Mouse (Mus musculus) forebrain, embryonic 12.5 days (tissue): ENCODE data around the gene Ncan. TPM values are rescaled to one million over a fixed set of nuclear protein-coding genes. Genes with fewer than 3 reads are reported as not detected.
"Not testable (repeated sequence)": the region's sequence is repeated elsewhere in the genome, so short reads cannot be mapped to it uniquely, and the experiment has no call there.

Experiments used
- ATAC-seq: fragments of 200-750 bp; cut with Nextera tagmentation; 2 replicates; pipeline ENCODE4 v1.8.0; 2017; ENCODE audit warnings: moderate TSS enrichment; ENCODE audit not compliant: low FRiP score
- H3K27ac ChIP-seq: fragments of 300-500 bp; sonication (generic); 2 replicates; pipeline ENCODE4 v1.5.1; 2016; ENCODE audit warnings: mild to moderate bottlenecking
- H3K27me3 ChIP-seq: fragments of 300-500 bp; sonication (generic); 2 replicates; pipeline ENCODE4 v1.6.1; 2016; ENCODE audit warnings: mild to moderate bottlenecking
- H3K36me3 ChIP-seq: fragments of 300-500 bp; sonication (generic); replicated peaks from 2 replicates; pipeline ENCODE4 v1.6.1; 2016; ENCODE audit warnings: mild to moderate bottlenecking
- H3K4me1 ChIP-seq: fragments of 300-500 bp; sonication (generic); 2 replicates; pipeline ENCODE4 v1.6.1; 2016
- H3K4me2 ChIP-seq: fragments of 300-500 bp; sonication (generic); 2 replicates; pipeline ENCODE4 v1.6.1; 2016; ENCODE audit warnings: mild to moderate bottlenecking, moderate library complexity
- H3K4me3 ChIP-seq: fragments of 300-500 bp; sonication (generic); replicated peaks from 2 replicates; pipeline ENCODE4 v1.5.1; 2016; ENCODE audit warnings: mild to moderate bottlenecking
- H3K9ac ChIP-seq: fragments of 300-500 bp; sonication (generic); 2 replicates; pipeline ENCODE4 v1.6.1; 2016; ENCODE audit warnings: mild to moderate bottlenecking
- H3K9me3 ChIP-seq: fragments of 300-500 bp; sonication (generic); 2 replicates; pipeline ENCODE4 v1.6.1; 2016
- WGBS: fragments of 180-500 bp; shearing (Covaris S2); methylation state at CpG from one replicate; pipeline ENCODE4 v1.1.7; 2016; 5-methylcytosine and 5-hydroxymethylcytosine counted together
- microRNA-seq: library from miRNA; unstranded; fragments of <30 nt; microRNA quantifications from one replicate; pipeline ENCODE4, GENCODE M21; 2017
- polyA plus RNA-seq: library from polyadenylated mRNA; unstranded; fragments of >200 nt; fragmentation: Nextera tagmentation; extraction: Ambion mirVana; gene quantifications from 2 replicates; pipeline ENCODE4 v1.2.1, GENCODE M21; 2016

The Ncan gene
- polyA plus RNA-seq, 1 experiment from 2014 or later: 84.2 TPM

- no peak for ATAC-seq
- peaks cover 87% of the 10 kb centered on the region for H3K36me3 ChIP-seq
These were observed 63.0 kb downstream of the Ncan start for GRCm38 (mm10) chr8:70057721-70058120.

GRCm38 (mm10) chr8:70050434-70050833 is 70.2 kb downstream of the Ncan start:
- H3K27me3 ChIP-seq, H3K9ac ChIP-seq, H3K4me2 ChIP-seq, H3K27ac ChIP-seq, H3K4me1 ChIP-seq, H3K4me3 ChIP-seq, H3K9me3 ChIP-seq, ATAC-seq: not testable (repeated sequence)
- H3K36me3 ChIP-seq: peaks cover 60% of the 10 kb centered on the region
- 93% methylated on average over 5 of the region's 5 CpGs for WGBS

More at GRCm38 (mm10) chr8:70057721-70058120, 63.0 kb downstream of the Ncan start:
- Histone ChIP-seq H3K27me3 (no peaks in the 10 kb centered on the region), H3K9ac (no peak overlapping the region), H3K9me3 (no peaks in the 10 kb centered on the region), H3K4me2 (no peak overlapping the region), H3K4me1 (no peaks in the 10 kb centered on the region), H3K27ac (no peak overlapping the region), H3K4me3 (no peak overlapping the region)
- 71% methylated on average over 1 of the region's 1 CpGs for WGBS

- Histone ChIP-seq H3K27me3 (no peaks in the 10 kb centered on the region), H3K4me1 (no peaks in the 10 kb centered on the region), H3K4me3 (no peak overlapping the region), H3K9me3 (no peaks in the 10 kb centered on the region), H3K4me2 (no peak overlapping the region), H3K27ac (no peak overlapping the region), H3K36me3 (peaks cover 53% of the 10 kb centered on the region), H3K9ac (no peak overlapping the region)
- no peak for ATAC-seq
These were observed 71.0 kb downstream of the Ncan start for GRCm38 (mm10) chr8:70049662-70050061.

- Histone ChIP-seq H3K27ac (no peak overlapping the region), H3K4me1 (peaks cover 35% of the 10 kb centered on the region), H3K4me3 (peak overlapping the region; percentile 99; the same call in 1 of the 2 replicates), H3K27me3 (no peaks in the 10 kb centered on the region), H3K9me3 (no peaks in the 10 kb centered on the region), H3K4me2 (peak overlapping the region; percentile 93), H3K36me3 (peaks cover 9% of the 10 kb centered on the region), H3K9ac (no peak overlapping the region)
- no peak for ATAC-seq
- WGBS: 89% methylated on average over 5 of the region's 5 CpGs
These were observed 76.7 kb downstream of the Ncan start for GRCm38 (mm10) chr8:70043996-70044395.

Small RNAs within 50 kb of the gene (microRNA-seq; reads per million reads assigned to microRNA genes)
- gene Mir7066: 1.5 reads per million

Other genes with a start within 250 kb of the Ncan start
- gene Cilp2, start 233.2 kb downstream of the Ncan start, polyA plus RNA-seq: 0.77 and 1.1 TPM in 2 replicates
- 4.2 and 4.3 TPM in 2 replicates for gene Tssk6, start 218.7 kb downstream of the Ncan start, polyA plus RNA-seq
- 165 and 168 TPM in 2 replicates for gene Ndufa13, start 218.3 kb downstream of the Ncan start, polyA plus RNA-seq
- gene Yjefn3, start 218.2 kb downstream of the Ncan start, polyA plus RNA-seq: 7.0 and 9.8 TPM in 2 replicates
- gene Gatad2a, start 124.5 kb downstream of the Ncan start, polyA plus RNA-seq: 47.5 and 48.7 TPM in 2 replicates
- gene Mau2, start 78.1 kb downstream of the Ncan start, polyA plus RNA-seq: 67.6 and 70.1 TPM in 2 replicates
- gene Sugp1, start 78.1 kb downstream of the Ncan start, polyA plus RNA-seq: 53.8 and 55.7 TPM in 2 replicates
- 1.3 TPM in 2 replicates for gene Tm6sf2, start 47.9 kb downstream of the Ncan start, polyA plus RNA-seq
- gene Hapln4, start 37.4 kb downstream of the Ncan start, polyA plus RNA-seq: 0.06 and 0.19 TPM in 2 replicates
- gene Nr2c2ap, start 10.5 kb upstream of the Ncan start, polyA plus RNA-seq: 27.8 and 28.3 TPM in 2 replicates
- 14.3 and 16.7 TPM in 2 replicates for gene Rfxank, start 18.3 kb upstream of the Ncan start, polyA plus RNA-seq
- 35.0 and 36.1 TPM in 2 replicates for gene Borcs8, start 18.6 kb upstream of the Ncan start, polyA plus RNA-seq
- 1.6 and 2.5 TPM in 2 replicates for gene Mef2b, start 18.8 kb upstream of the Ncan start, polyA plus RNA-seq
- 48.7 and 53.8 TPM in 2 replicates for gene Tmem161a, start 51.5 kb upstream of the Ncan start, polyA plus RNA-seq
- 3.4 and 3.6 TPM in 2 replicates for gene Slc25a42, start 91.4 kb upstream of the Ncan start, polyA plus RNA-seq
- gene Sugp2, start 113.4 kb upstream of the Ncan start, polyA plus RNA-seq: 82.9 and 92.5 TPM in 2 replicates
- gene Armc6, start 113.6 kb upstream of the Ncan start, polyA plus RNA-seq: 35.8 and 38.0 TPM in 2 replicates
- 90.7 and 94.5 TPM in 2 replicates for gene Homer3, start 162.0 kb upstream of the Ncan start, polyA plus RNA-seq
- 54.0 and 54.2 TPM in 2 replicates for gene Ddx49, start 181.6 kb upstream of the Ncan start, polyA plus RNA-seq
- gene Cope, start 181.6 kb upstream of the Ncan start, polyA plus RNA-seq: 217 and 229 TPM in 2 replicates
- gene Cers1, start 194.9 kb upstream of the Ncan start, polyA plus RNA-seq: 14.9 and 16.2 TPM in 2 replicates
- 1.8 and 4.2 TPM in 2 replicates for gene Gdf1, start 208.9 kb upstream of the Ncan start, polyA plus RNA-seq
- gene Upf1, start 232.4 kb upstream of the Ncan start, polyA plus RNA-seq: 26.9 and 29.5 TPM in 2 replicates